Mouse (Mus musculus): ENCODE results near the gene Cenpb.

GRCm38 (mm10) chr2:131145536-131145935 is 34.3 kb downstream of the Cenpb start:
- TF ChIP-seq ZNF384 (IDR thresholded peaks at IDR 0.05; ENCODE audit: low read depth, low read length) (no peak), MAFK (IDR thresholded peaks at IDR 0.05; ENCODE audit: insufficient read depth, low read depth, low read length) (no peak), HCFC1 (IDR thresholded peaks at IDR 0.05; ENCODE audit: borderline replicate concordance, insufficient read depth, low read length) (no peak), ZC3H11A (IDR thresholded peaks at IDR 0.05; ENCODE audit: borderline replicate concordance, low read depth, low read length) (no peak), CHD2 (IDR thresholded peaks at IDR 0.05; ENCODE audit: low read depth, low read length) (no peak)

All from ES-E14 (cell line).